Mouse (Mus musculus) brain, embryonic 14.5 days (tissue): ENCODE results near the gene Actr2.

Source experiments
- CTCF ChIP-seq: fragments of 200-500 bp; IDR thresholded peaks from 2 replicates; pipeline ENCODE4 v1.5.1; 2012; ENCODE audit warnings: inconsistent platforms, mild to moderate bottlenecking, moderate library complexity, borderline replicate concordance; ENCODE audit not compliant: insufficient read depth, insufficient read length; ENCODE audit errors: extremely low read depth
- POLR2A ChIP-seq: fragments of 200-500 bp; IDR thresholded peaks from 2 replicates; pipeline ENCODE4 v1.6.1; 2012; ENCODE audit warnings: mild to moderate bottlenecking, inconsistent platforms, borderline replicate concordance; ENCODE audit not compliant: poor library complexity, insufficient read depth, insufficient read length, severe bottlenecking; ENCODE audit errors: extremely low read depth

DNA sequence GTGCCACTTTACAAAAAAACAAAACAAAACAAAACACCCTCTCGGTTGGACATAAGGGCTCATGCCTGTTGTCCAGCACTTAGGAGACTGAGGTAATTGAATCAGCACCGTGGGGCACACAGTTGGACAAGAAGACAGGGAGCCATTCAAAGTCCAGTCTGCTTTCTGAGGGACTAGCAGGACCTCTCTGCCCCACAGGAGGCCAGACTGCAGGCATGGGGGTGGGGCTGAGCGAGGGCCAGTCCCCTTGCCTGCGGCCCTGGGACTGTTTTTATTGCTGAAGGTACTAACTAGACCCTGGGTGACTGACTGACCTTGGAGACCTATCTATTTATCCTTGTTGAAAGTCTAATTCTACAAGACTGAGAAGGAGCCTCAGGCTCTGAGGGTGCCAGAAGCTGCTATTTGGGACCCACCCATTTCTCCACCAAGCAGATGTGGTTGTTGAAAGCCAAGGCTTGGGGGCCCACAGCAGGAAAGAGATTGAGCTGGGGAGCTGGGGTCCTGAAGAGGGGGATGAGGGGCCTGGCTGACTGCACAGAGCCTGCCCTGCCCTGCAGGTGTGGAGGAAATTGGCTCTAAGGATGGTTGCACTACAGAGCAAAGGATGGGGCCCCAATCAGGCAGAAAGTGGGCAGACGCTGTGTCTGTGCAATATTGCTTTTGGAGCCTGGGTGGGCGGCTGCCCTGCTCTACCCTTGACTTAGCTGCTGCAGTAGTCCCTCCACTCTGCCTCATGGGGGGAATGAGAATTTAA is 71.4 kb downstream of the Actr2 start:
- no peak for TF ChIP-seq CTCF
- TF ChIP-seq POLR2A: no peak
